Mouse (Mus musculus): ENCODE measurements around the gene Fbxl17.

DNA sequence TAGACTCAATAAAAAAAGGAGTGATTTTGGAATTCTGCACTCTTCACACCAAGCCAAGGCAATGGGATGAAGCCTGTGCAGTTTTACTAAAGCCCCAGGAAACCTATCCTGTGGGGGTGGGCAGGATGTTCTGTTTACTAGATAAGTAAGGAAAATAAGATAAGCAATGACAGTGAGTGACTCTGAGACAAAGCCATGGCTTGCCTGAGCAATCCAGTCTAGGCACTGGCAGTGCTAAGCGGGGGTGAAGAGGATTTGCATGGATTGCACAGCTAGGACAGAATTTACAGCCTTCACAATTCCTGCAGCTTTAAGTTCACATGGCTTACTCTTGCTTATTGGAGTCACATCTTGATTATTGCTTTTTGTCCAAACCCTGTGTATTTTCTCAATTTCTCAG is 335.5 kb downstream of the Fbxl17 start:
- TF ChIP-seq POLR2A (IDR thresholded peaks at IDR 0.05; ENCODE audit: insufficient read length, low read depth), result no peak
- no peak for TF ChIP-seq CEBPB (IDR thresholded peaks at IDR 0.05; ENCODE audit: insufficient read depth, poor library complexity, severe bottlenecking)
- no peak for TF ChIP-seq USF1 (IDR thresholded peaks at IDR 0.05; ENCODE audit: low read depth)
- TF ChIP-seq MYOD1 (IDR thresholded peaks at IDR 0.05; ENCODE audit: control insufficient read depth in 1 of 3, insufficient read length in 2 of 3, low read depth in 2 of 3), result no peak
- no peak for TF ChIP-seq MAX (IDR thresholded peaks at IDR 0.05; ENCODE audit: low read depth)
- TF ChIP-seq MYOG (IDR thresholded peaks at IDR 0.05; ENCODE audit: control insufficient read depth in 1 of 3, insufficient read depth in 1 of 3, insufficient read length in 2 of 3, low read depth in 2 of 3), result no peak
- TF ChIP-seq TCF12 (IDR thresholded peaks at IDR 0.05; ENCODE audit: insufficient read depth, poor library complexity, severe bottlenecking), result no peak
- TF ChIP-seq E2F4 (IDR thresholded peaks at IDR 0.05; ENCODE audit: insufficient read depth), result no peak
- TF ChIP-seq POLR2AphosphoS2 (IDR thresholded peaks at IDR 0.05; ENCODE audit: insufficient read length, low read depth), result no peak
- no peak for TF ChIP-seq TCF3 (IDR thresholded peaks at IDR 0.05; ENCODE audit: insufficient read length, low read depth)

All from myocyte (in vitro differentiated cells).